Mouse (Mus musculus) heart, postnatal 0 days (tissue): ENCODE data around the gene Vtn.
"Not testable (repeated sequence)": the region's sequence is repeated elsewhere in the genome, so short reads cannot be mapped to it uniquely, and the experiment has no call there.

Experiments used
- CTCF ChIP-seq: IDR thresholded peaks from 2 replicates; pipeline ENCODE4 v1.5.1; 2016; ENCODE audit warnings: antibody characterized with exemption, control low read depth, low read depth
- EP300 ChIP-seq: IDR thresholded peaks from 2 replicates; pipeline ENCODE4 v1.6.1; 2016; ENCODE audit warnings: antibody characterized with exemption, low read depth

GRCm38 (mm10) chr11:78531515-78531914, 32.6 kb downstream of the Vtn start:
- not testable (repeated sequence) for TF ChIP-seq EP300, CTCF
